Mouse (Mus musculus) T-cell, adult 2 months (primary cell): ENCODE results near the gene Phgdh.

ENCODE experiments used
- DNase-seq: peaks from one replicate; pipeline ENCODE4 v3.0.0; 2022; ENCODE audit warnings: low spot score

Phgdh gene

DNA sequence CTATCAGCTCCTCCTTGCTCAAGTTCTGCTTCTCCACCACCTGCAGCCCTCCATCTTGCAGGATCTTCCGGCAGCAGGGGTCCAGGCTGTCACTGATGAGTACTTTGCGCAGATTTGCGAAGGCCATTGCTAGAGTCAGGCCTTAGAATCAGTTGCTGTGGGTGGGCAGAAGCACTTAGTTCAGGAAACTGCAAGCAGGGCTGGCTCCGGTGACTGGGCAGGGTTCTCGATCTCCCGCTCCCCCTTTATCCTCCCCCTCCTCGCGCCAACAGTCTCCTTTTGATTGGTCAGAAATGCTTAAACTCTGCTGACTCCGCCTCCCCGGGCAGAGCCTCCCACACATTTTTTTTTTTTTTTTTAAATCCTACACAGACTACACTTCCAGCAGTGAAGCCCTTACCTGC lies at the start of gene Phgdh:
Gene Phgdh (minus strand): TSS at position 285 of the 404 bp plus-strand sequence.
- peak; percentile 82 for DNase-seq

DNA sequence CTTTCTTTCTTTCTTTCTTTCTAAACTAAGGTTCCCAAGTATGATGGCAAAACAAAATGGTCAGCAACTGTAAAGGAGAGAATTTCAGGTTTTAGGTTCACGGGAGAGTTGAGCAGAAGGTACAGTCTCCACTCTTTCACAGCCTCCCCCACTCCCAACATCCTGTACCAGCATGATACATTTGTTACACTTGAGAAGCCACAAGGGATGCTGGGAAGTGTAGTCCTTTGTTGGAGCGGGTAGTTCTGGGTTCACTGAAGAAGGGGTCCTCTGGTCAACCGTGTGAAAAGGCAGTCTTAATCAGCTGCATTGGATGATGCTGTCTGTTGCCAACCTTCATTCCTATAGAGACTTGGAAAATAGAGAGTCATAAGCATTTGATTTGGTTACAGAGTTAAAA lies 49.5 kb upstream of the Phgdh start:
- no peak for DNase-seq

DNA sequence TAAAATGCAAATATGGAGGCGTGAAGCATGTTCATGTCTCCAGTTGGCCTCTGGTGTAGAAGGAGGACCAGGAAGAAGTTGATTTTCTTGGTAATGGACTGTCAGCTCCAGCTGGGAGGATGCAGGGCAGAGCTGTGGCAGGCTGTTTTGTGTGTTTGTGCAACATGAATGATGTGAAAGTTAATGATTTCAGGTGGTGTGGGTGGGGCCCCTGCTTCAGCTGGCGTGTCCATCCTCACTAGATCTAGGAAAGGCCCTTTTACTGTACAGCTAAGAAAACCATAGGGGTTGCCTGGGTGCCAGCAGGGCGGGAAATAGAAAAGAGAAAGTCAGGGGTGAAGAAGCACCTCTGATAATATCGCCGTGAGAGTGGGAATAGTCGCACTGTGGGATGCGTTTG lies 48.0 kb upstream of the Phgdh start:
- no peak for DNase-seq

DNA sequence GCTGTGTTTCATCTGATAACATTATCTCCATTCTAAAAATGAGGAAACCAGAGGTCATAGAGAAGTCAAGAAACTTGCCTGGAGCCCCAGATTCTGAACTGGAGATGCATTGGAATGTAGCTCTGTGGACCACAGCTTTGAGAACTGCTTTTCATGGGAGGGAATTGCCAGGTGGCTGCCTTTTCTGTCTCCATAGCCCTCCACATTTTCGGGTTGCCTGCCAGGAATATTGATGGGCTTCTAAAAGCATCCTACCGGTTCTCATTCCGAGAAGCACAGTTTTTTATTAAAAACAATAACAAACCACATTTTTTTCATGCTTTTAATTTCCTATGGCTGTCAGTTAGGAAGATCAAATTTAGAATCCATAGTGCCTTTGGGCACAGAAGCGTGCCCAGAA lies 47.3 kb upstream of the Phgdh start:
- no peak for DNase-seq

DNA sequence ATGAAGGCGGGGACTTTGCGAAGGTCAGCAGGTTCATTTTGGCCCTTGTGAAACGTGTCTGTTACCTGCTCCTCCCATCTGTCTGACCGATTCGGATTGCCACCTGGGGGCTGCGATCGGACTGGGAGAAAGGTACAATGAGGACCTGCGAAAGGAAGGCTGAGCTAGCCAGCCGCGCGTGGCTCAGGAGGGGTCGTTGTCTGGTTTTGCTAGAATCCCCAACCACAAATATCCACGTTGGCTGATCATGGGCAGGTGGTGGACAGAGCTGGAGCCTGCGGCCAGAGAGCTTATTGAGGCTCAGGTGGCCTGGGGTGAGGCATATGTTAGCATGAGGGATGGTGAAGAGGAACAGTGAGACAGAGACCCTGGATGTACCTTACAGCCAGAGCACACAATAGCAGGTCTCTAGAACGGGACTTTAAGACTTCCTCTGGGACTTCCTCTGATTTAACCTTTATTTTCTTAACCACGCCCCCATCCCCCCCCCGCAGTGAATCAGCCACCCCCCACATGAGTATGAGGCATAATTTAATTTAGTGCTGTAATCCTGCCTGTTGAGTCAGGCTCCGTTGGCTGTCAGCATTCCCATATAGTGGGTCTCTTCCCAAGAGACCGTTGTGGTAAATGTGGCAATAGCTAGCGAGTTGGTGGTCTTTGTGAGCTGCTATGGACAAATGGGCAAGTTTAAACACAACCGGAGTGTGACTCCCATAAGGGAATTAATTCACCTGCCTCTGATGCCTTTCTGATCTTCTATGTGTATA lies 43.4 kb upstream of the Phgdh start:
- DNase-seq, result no peak

DNA sequence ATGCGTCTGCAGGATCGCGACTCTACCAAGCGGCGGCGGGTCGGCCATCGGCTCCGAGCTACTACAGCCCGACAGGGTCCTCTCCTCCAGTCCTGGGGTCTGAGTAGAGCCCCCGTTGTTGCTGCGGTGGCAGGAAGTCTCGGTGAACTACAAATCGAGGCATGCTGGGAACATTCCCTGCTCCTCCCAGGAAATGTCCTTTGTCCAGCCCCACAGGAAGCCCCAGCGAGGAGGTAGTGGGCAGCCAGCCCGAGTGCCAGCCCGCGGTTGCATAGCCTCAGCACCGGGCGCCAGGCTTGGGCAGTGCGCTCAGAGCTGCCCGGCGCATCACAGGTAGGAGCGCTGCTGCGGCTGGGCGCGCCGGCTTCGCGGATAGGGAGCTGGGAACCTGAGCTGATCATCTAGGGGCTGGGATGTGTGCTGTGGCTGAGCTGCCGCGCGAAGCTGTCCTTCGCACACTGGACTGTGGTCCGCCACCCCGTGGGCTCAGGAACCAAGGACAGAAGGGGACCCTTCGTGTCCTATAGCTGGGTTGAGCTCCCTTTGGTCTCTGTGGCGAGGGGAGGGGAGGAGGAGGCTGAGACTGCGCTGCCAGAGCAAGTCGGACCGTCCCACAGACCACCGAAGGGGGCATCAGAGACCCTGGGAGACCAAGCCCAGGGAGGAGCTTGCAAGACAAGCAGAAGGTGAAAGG lies 42.6 kb upstream of the Phgdh start, which contains the start of gene Zfp697:
Gene Zfp697 (plus strand): TSS at position 216 of the 694 bp plus-strand sequence.
- DNase-seq, result no peak

DNA sequence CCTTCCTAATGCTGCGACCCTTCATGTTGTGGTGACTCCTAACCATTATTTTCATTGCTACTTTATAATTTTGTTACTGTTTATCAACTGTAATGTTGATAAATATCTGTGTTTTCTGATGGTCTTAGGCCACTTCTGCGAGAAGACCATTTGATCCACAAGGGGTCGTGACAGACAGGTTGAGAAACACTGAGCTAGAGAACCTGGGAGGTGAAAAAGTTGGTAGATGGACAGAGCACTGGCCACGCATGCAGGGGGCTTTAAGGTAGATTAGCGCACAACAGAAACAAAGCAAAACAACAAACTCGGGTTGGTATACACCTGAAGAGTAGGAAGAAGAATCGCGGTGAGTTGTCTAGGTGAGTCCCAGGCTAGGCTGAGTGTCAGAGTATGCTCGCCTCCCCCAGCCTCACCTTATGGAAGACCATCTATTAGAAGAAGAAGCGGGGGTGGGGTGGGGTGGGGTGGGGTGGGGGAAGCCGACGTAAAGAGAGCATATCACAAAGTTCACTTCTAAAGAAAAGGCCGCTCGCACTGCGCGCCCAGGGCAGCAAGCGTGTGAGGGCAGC lies 42.0 kb upstream of the Phgdh start:
- DNase-seq, result no peak

DNA sequence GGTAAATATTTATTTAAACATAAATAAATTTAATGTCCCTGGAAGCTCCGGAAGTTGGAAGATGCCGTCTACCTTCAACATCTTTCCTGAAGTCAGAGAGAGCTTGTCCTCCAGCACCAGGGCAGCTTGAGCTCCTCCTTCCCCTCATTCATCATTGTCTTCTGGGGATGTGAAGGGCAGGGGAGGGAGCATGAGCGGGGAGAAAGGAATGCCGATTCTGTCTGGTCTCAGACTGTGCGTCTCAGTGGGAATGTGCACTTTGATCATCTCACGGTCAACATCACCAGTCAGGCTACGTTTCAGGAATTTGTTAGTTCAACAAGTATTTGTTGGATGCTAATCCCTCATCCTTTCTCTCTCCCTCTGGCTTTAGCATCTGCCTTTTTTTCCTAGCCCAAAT lies 39.4 kb upstream of the Phgdh start:
- DNase-seq, result no peak

DNA sequence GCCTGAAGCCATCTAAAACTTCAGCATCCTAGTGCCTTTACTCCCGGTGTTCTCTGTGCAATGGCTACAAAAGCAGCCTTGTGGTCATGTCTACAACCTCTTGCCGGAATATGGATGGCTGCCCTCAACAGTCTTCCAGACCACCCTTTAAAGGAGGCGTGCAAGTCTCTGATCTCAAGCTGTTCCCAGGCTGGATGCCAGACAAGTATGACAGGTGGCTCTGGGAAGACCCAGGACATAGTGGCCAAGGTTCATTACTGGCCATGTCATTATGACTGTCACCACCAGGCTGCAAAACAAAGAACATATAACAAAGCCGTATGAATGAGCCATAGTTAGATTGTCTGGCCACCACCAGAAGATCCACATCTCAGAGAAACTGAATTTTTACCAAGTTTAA lies 38.5 kb upstream of the Phgdh start:
- no peak for DNase-seq

DNA sequence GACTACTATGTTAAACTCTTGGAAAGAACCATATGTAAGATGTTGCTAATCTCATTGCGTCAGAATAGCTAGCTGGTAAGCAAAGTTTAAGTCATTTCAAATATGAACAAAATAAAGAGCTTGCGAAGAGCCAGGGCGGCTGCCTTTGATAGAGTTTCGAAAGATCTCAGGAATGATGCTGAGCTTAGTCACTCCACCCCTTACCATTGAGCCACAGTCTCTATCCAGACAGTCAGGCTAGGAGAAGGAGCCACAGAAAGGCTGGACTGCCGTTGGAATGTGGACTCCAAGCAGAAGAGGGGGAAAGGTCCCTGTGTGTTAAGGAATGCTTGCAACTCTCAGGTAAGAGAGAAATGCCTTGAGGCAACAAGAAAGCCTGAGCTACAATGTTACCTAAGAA lies 35.2 kb upstream of the Phgdh start:
- no peak for DNase-seq

DNA sequence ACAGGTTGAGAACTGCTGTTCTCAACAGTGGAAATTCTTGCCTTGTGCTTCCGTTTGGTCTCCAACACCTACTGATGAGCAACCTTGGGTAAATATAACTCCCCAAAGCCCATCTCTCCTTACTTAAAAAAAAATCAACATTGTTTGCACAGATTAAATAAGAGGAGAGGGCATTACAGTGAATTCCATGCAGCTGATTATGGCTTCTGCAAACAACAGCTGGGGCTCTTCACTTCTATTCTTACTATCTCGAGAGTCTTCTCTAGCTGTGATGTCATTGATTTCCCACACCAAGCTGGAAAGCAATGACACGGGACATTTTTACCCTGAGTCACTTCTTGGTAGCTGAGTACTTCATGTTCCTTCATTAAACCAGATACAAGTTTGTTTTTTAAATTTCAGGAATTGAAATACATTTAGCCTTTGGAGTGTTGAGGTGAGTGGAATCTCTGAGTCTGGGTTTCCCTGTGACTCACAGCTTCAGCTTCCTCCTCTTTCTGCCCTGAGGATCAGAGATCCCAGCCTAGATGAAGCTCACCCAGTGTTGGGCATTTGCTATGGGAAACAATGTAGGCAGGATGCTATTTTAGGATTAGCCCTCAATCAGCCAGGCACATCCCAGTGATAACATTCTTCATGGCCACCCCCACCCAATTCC lies 34.4 kb upstream of the Phgdh start:
- DNase-seq, result no peak

DNA sequence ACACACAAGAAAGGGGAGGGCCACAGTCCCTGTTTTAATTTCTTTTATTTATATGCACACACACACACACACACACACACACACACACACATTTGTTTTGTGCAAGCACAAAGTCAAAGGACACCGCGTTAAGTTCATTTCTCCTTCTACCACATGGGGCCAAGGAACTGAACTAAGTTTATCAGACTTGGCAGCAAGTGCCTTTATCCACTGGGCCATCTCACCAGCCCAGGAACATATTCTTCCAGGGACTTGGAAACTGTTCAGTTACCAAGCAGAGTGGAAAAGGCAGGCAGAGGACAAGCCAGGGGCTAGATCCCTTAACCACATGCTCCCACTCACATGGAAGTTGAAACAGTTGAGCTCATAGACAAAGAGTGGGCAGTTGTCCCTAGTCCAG lies 29.0 kb upstream of the Phgdh start:
- DNase-seq, result no peak

DNA sequence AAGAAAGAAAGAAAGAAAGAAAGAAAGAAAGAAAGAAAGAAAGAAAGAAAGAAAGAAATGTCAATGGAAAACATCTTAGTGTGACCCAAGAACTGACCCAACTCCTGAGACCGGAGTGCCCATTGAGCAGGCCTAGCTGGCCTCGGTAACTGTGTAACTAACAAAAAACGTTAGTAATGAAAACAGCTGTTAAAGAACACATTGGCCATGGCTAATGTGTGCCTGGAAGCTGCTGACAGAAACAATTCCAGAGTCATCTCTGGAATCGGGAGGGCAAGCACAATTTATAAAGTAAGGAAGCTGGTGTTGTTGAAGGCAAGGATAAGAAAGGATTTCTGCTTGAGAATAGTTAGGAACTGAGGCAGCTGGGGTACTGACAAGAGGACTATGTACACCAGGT lies 28.5 kb upstream of the Phgdh start:
- no peak for DNase-seq

DNA sequence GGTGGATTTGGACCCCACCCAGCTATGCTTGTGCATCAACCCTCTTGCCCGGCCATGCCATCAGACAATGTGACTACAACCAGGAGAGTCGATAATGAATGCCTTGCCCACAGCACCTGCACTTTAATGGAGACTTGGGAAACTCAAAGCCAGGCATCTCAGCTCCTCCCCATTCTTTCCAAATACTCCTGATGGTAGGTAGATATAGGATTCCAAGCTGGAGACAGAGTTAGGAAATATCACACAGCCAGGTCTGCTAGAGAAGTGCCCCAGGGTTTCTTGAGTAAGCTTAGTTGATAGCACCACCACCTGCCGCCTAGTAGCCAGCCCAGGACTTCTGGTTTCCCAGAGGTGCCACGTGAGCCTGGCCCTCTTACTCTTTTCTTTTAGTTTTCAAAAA lies 27.0 kb upstream of the Phgdh start:
- no peak for DNase-seq

DNA sequence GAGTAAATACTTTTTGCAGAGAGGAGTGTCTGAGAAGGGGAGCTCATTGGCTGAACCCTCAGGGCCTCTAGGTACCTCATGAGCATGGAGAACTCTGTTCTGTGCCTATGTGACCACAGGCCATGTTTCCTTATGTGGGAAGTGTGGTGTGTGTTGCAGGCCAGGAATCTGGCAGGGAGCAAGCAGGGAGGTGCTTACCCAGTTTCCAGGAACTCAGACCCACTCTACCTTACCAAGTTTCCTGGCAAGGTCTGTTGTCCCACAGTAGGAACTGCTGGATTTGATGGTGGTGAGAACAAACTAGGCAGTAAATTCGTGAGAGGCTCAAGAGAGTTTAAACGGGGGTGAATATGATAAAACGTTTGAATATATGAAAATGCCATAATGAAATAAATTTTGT lies 26.3 kb upstream of the Phgdh start:
- DNase-seq, result no peak

DNA sequence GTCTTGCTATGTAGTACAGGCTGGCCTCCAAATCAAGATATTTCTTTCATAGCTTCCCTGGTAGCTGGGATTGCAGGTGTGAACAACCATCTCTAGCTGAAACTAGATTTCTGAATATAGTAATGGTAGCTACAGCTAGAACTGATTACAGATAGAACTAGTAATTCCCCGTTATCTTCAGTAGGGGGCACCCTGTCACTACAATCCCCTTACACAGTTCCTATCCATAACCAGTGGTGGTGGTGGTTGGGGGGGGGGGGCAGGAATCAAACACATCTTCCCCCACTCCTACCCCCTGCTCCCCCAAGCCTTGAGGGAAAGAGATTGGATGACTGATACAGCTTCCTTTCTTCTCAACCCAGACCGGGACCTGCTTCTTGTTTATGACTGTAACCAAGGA lies 23.0 kb upstream of the Phgdh start:
- no peak for DNase-seq

DNA sequence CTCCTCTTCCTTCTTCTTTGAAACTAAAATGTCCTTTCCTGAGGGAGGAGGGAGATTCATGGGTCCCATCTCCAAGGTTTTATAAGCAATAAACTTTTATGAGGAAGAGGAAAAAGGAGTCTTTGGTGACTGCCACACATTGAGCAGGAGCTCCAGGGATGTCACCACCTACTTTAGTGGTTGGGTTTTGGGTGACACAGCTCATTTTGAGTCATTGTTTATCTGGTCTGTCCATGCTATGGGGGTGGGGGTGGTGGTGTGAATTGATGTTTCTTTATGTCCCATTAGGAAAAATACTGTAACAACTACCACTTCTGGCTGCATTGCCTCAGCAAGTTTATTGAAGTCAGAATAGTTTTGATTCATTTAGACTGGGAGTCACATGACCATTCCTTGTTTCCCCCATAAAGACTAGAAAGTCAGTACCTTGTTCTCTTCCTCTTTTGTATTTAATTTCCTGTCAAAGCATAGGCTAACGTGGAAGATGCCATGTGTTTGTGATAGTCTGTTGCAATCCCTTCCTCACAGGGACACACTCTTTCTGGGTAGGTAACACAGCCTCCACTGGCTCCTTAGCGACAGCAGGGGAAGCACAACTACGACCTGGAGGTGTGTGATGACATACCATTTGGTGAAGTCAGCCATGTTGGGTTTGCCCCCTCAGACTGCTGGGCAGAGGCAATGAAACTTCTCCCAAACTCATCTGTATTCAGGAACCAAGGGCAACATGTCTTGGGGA lies 17.0 kb upstream of the Phgdh start:
- DNase-seq, result no peak

DNA sequence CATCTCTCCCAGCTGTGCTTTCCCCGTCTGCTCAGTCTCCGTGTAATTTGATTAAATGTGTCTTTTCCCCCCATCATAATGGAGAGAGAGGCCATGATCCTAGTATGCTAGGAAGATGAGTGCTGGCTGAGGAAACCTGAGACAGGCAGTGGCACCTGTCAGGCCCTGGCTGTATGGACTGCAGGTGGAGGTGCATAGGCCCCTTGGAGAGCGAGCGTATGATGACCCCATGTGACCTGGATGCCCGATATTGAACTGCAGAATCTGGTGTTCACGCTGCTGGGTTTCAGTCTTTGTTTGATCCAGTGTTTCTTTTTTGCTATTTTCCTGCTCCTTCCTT lies 16.2 kb upstream of the Phgdh start:
- DNase-seq, result no peak

DNA sequence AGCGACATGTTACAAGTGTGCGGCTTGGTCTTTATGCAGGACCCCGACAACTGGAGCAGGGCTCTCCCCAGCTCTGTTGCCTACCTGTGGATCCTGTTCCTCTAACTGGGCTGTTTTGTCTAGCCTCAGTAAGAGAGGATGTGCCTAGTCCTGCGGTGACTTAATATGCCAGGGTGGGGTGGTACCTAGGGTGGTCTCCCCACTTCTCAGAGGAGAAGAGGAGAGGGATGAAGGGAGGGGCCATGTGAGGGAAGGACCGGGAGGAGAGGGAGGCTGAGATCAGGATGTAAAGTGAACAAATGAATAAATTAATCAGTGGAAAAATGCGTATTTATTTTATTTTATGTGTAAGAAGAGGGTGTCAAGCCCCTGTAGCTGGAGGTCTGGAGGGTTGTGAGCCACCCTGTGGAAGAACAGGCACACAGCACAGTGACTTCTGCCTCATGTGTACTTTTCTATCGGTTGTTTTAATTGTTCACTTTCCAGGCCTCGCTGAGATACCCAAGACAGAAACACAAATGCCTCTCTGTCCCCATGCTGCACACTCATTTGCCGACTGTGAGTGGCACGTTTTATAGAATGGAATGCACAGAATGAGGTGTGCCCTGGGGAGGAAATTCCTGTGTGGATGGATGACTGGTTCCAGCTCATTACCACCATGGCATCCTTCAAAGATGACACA lies 15.7 kb upstream of the Phgdh start:
- DNase-seq, result no peak

DNA sequence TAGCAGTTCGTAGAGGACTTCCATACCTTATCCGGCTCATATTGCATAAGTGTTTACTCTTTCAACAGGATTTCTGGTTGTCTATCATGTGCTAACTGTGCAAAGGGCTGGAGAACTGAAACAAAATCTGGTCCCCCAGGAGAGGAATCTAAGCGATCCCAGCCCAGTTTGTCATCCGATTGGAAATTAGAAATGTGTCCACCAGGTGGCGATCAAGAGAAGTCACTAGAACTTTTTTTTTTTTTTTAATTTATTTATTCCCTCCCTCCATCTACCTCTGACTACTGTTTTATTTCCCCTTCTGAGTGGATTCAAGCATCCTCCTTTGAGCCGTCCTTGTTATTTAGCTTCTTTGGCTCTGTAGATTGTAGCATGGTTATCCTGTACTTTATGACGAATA lies 14.1 kb upstream of the Phgdh start:
- DNase-seq, result peak; percentile 49

DNA sequence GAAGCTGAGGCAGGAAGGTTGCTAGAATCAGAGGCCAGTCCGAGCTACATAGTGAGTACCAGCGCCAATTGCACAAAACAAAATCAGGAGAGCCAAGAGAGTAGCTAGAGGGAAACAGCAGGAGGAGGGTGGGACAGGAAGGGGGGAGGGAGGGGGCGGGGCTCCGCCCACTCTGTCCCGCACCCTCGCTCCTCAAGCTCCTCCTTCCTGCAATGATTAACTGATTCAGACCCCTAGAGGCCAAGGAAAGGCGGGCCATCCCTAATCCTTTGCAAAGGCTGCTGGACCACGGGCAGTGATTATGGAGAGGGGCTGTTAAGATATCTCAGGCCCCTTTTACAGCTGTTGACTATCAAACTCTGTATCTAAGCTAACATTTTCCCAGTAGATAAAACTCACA lies 8.9 kb upstream of the Phgdh start:
- peak; percentile 30 for DNase-seq

DNA sequence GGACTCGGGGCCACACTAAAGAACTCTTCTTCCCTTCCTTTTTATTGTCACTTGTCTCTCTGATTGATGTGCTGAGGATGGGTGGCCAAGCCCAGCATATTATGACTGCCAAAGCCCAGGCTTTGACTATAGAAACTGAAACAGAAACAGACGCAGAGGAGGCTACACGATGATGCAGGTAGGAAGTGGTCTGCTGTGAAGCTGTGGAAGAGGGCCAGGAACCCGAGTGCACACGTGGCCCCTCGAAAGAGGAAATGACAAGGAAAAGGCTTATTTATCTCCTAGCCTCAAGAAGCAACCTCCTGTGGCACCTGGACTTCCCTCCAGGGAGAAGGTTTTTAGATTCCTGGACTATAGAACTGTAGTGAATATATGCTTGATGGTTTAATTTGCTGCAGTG lies 8.3 kb upstream of the Phgdh start:
- peak; percentile 89 for DNase-seq
